Mouse (Mus musculus): Measurements from ENCODE around the gene Armcx3. TPM values are rescaled to one million over a fixed set of nuclear protein-coding genes. Genes with fewer than 3 reads are reported as not detected.

Gene Armcx3
- polyA plus RNA-seq (2021; fragmentation: Nextera tagmentation) = 53.5 and 57.6 TPM in 2 replicates
- long read RNA-seq, experiment 1, transcript Armcx3-201 (5 exons, 3,327 nt) = major isoform, 98 of 162 reads
- long read RNA-seq, experiment 1, transcript Armcx3-202 (5 exons, 2,024 nt) = minor isoform, 29 of 162 reads
- long read RNA-seq, experiment 1, partial matches to known transcripts = 4 of 162 reads
- long read RNA-seq, experiment 1, other reads (novel, unspliced or antisense) = 31 of 162 reads
- long read RNA-seq, experiment 2, transcript Armcx3-201 (5 exons, 3,327 nt) = major isoform, 467 of 676 reads
- long read RNA-seq, experiment 2, transcript Armcx3-202 (5 exons, 2,024 nt) = minor isoform, 159 of 676 reads
- long read RNA-seq, experiment 2, partial matches to known transcripts = 34 of 676 reads
- long read RNA-seq, experiment 2, other reads (novel, unspliced or antisense) = 16 of 676 reads

GRCm38 (mm10) chrX:134756434-134757292, at the start of gene Armcx3:
Armcx3 (plus strand) TSS chrX:134756595.

DNA sequence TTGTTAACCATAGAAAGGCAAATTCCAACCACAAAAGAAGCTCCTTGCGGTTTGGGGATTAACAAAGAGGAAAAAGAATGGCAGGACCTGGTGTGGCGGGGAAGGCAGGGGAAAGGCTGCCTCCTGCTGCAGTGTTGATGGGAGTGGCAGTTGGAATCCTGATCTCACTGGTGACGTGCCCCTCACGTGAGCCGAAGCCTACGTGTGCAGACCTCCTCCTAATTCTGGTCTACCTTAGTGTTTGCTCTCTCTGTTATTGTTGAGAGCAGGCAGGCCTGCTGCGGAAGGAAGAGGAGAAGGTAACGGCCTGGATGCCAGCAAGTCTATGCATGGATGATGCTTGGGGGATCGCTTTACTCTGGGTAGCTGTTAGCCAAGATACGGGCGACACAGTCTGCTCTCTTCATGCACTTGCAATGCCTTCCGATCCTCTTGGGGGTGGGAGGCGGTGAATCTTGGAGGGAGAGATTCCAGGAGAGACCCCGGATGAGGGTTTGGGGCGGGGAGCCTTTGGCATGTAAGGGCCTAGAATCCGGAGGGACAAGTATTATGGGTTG, 38.6 kb upstream of the Armcx3 start, which contains the start of gene Armcx1:
Gene Armcx1 (plus strand): TSS at position 212 of the 557 bp plus-strand sequence.

DNA sequence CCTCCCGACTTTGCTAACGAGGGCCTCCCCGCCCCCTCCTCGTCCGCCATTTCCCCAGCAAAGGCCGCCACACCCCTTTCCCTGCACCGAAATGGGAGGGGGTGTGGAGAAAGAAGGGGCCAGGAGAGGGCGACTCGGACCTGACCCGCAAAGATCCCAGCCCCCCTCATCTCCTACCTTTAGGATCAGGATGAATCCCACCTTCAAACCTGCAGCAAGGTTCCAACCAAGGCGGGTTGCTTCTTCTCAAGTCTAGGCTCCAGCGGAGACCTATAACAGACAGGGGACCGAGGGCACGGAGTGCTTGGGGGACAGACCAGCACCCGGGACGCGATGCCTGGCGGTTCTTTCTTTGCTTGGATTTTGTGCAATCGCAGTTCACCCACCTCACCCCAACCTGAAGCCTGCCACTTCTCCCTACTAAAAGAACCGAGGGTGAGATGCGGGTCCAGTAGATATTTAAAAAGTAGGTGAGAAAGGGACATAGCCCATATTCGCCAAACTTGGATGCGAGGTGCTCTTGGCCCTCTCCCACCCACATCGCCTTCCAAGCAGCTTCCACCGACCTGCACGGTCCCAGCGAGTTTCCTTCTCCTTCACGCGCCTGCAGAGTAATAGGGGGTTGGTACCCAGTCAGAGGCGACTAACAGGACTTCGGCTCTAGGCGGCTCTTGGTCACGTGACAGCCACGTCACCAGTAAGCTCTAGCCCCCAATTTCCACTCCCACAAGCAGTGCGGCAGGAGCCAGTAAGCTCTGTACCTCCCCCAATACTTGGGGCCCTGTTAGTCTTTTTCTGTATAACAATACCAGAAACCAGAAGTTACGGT, 5.4 kb upstream of the Armcx3 start, which contains the start of gene Armcx6:
Gene Armcx6 (minus strand): TSS at position 654 of the 829 bp plus-strand sequence.

DNA sequence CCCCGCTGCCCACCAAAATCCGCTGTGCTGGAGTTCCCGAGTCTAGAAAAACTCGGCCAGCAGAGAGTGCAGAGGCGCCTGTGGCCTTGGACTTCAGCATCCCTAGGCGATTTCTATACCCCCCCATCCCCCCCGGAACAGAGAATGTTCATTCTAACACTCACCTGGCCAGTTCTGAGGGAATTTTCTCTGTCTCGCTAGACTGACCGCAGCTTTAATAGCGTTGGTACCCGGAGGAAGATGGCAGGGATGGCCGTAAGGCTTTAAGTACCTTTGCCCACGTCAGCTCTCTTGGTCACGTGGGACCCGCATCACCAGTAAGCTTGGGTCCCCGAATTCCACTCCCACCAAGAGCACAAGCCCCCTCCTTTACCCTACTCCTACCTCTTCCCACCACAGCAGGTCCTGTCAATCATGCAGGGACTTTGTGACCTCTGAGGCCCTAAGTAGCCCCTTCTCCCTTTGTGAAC, 52.4 kb downstream of the Armcx3 start, which contains the start of gene Armcx2:
Gene Armcx2 (minus strand): TSS at position 467 of the 470 bp plus-strand sequence.

Small RNAs within 50 kb of the gene (microRNA-seq; reads per million reads assigned to microRNA genes)
- gene Mir7093 = 1.7 reads per million

Other genes with a start within 250 kb of the Armcx3 start
- gene Timm8a1, start 214.7 kb upstream of the Armcx3 start, polyA plus RNA-seq (2021; fragmentation: Nextera tagmentation) = 25.1 and 27.0 TPM in 2 replicates
- gene Btk, start 173.0 kb upstream of the Armcx3 start, polyA plus RNA-seq (2021; fragmentation: Nextera tagmentation) = 0.48 and 0.64 TPM in 2 replicates
- 1,308 and 1,334 TPM in 2 replicates for gene Rpl36a, start 170.9 kb upstream of the Armcx3 start, polyA plus RNA-seq (2021; fragmentation: Nextera tagmentation)
- gene Gla, start 155.5 kb upstream of the Armcx3 start, polyA plus RNA-seq (2021; fragmentation: Nextera tagmentation) = 1.3 and 1.9 TPM in 2 replicates
- 76.5 and 84.8 TPM in 2 replicates for gene Hnrnph2, start 155.4 kb upstream of the Armcx3 start, polyA plus RNA-seq (2021; fragmentation: Nextera tagmentation)
- gene Armcx4, start 70.1 kb upstream of the Armcx3 start, polyA plus RNA-seq (2021; fragmentation: Nextera tagmentation) = 1.5 and 1.6 TPM in 2 replicates
- gene Armcx1, start 38.6 kb upstream of the Armcx3 start, polyA plus RNA-seq (2021; fragmentation: Nextera tagmentation) = 35.4 and 35.9 TPM in 2 replicates
- 2.3 and 3.8 TPM in 2 replicates for gene Armcx6, start 5.2 kb upstream of the Armcx3 start, polyA plus RNA-seq (2021; fragmentation: Nextera tagmentation)
- gene Armcx2, start 52.6 kb downstream of the Armcx3 start, polyA plus RNA-seq (2021; fragmentation: Nextera tagmentation) = 15.2 and 16.4 TPM in 2 replicates
- gene Nxf2, start 208.2 kb downstream of the Armcx3 start, polyA plus RNA-seq (2021; fragmentation: Nextera tagmentation) = 0.11 TPM in 1 of 2 replicates, not detected in the other

All from layer of hippocampus, adult 6 months (tissue).